Mouse (Mus musculus) heart, embryonic 15.5 days (tissue): ENCODE measurements at regions not wholly inside any gene's neighbourhood (a gene's known extent, or its start where the extent isn't known, plus 50 kb on each side); places are given as distances from the start of the nearest gene placed in this dataset.
"Not testable (repeated sequence)": the region's sequence is repeated elsewhere in the genome, so short reads cannot be mapped to it uniquely, and the experiment has no call there.

Experiments
- ATAC-seq: fragments of 200-750 bp; cut with Nextera tagmentation; replicated peaks from 2 replicates; pipeline ENCODE4 v1.8.0; 2017; ENCODE audit warnings: low read depth, moderate TSS enrichment; ENCODE audit not compliant: insufficient number of reproducible peaks, insufficient read depth, low FRiP score
- H3K27ac ChIP-seq: fragments of 300-500 bp; sonication (generic); 2 replicates; pipeline ENCODE4 v1.5.1; 2015; ENCODE audit warnings: mild to moderate bottlenecking, inconsistent platforms
- H3K27me3 ChIP-seq: fragments of 300-500 bp; sonication (generic); 2 replicates; pipeline ENCODE4 v1.6.1; 2015; ENCODE audit warnings: inconsistent platforms
- H3K36me3 ChIP-seq: fragments of 300-500 bp; sonication (generic); 2 replicates; pipeline ENCODE4 v1.6.1; 2015; ENCODE audit warnings: mild to moderate bottlenecking, inconsistent platforms
- H3K4me1 ChIP-seq: fragments of 300-500 bp; sonication (generic); replicated peaks from 2 replicates; pipeline ENCODE4 v1.6.1; 2015; ENCODE audit warnings: inconsistent platforms
- H3K4me2 ChIP-seq: fragments of 300-500 bp; sonication (generic); 2 replicates; pipeline ENCODE4 v1.6.1; 2015; ENCODE audit warnings: inconsistent platforms, mild to moderate bottlenecking, moderate library complexity
- H3K4me3 ChIP-seq: fragments of 300-500 bp; sonication (generic); 2 replicates; pipeline ENCODE4 v1.5.1; 2015; ENCODE audit warnings: mild to moderate bottlenecking, inconsistent platforms
- H3K9ac ChIP-seq: fragments of 300-500 bp; sonication (generic); 2 replicates; pipeline ENCODE4 v1.6.1; 2015; ENCODE audit warnings: mild to moderate bottlenecking, inconsistent platforms
- H3K9me3 ChIP-seq: fragments of 300-500 bp; sonication (generic); replicated peaks from 2 replicates; pipeline ENCODE4 v1.6.1; 2016; ENCODE audit warnings: inconsistent platforms
- WGBS: fragments of 180-500 bp; shearing (Covaris S2); methylation state at CpG from one replicate; pipeline ENCODE4 v1.1.7; 2015; ENCODE audit warnings: mixed read lengths; 5-methylcytosine and 5-hydroxymethylcytosine counted together

DNA sequence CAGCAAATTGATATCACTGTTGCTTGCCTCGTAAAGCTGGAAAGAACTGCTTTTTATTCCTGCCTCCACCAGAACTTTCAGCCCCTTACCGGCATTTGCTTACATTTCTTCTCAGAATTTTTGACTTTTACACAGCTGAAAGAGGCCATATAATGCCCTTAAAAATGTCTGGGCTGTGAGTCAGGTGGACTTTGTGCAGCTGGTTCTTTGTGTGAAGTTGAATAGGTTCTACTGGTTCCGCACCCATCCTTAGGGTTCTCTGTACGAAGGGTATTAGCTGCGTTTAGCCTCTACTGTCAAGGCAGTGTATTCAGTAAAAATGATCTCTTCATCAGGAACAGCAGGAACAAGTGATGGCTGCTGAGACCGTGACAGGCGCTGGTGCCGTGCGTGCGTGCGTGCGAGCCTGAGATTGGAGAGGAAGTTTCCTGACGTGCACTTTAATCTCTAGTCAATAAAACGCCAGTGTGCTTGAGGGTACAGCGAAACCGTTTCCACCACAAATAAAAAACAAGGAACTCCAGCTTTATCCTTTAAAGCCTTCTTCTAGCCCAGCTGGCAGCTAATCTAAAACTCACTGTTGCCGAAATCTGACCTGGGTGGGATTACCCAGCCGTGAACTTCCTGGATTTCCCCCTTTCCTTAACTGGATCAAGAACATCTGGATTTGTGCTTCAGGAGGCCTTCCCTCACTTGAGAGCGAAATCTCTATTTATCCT, 100.8 kb upstream of the Tgm3 start:
- ATAC-seq = no peak
- no peak overlapping the region for H3K4me2 ChIP-seq
- H3K4me1 ChIP-seq = peaks cover 6% of the 10 kb centered on the region; the same call in 1 of the 2 replicates
- H3K9me3 ChIP-seq = no peaks in the 10 kb centered on the region
- no peak overlapping the region for H3K9ac ChIP-seq
- no peaks in the 10 kb centered on the region for H3K36me3 ChIP-seq
- peaks cover 3% of the 10 kb centered on the region; the same call in 1 of the 2 replicates for H3K27me3 ChIP-seq
- no peak overlapping the region for H3K4me3 ChIP-seq
- no peak overlapping the region for H3K27ac ChIP-seq
- 59% methylated on average over 19 of the region's 19 CpGs for WGBS

DNA sequence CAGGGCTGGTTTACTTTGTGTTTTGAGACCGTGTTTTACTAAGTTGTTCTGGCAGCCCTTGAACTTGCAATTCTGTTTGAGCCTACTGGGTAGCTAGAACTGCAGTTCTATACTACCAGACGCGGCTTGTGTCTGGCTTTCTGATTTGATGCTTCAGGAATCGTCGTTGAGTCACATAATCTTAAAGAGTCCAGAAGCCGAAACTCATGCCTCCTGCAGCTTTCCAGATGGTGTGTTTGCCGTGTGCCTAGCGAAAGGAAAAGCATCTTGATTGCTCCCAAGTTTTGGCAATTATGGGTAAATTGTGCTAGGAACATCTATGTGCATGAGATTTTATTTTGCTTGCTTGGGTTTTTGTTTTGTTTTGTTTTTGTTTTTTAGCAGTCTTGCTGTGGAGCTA, 99.6 kb upstream of the Tgm3 start:
- no peak overlapping the region for H3K4me2 ChIP-seq
- no peaks in the 10 kb centered on the region for H3K9me3 ChIP-seq
- no peak for ATAC-seq
- H3K4me1 ChIP-seq = peaks cover 6% of the 10 kb centered on the region; the same call in 1 of the 2 replicates
- H3K4me3 ChIP-seq = no peak overlapping the region
- H3K27me3 ChIP-seq = peaks cover 3% of the 10 kb centered on the region; the same call in 1 of the 2 replicates
- H3K36me3 ChIP-seq = no peaks in the 10 kb centered on the region
- 75% methylated on average over 8 of the region's 8 CpGs for WGBS
- H3K9ac ChIP-seq = no peak overlapping the region
- no peak overlapping the region for H3K27ac ChIP-seq

DNA sequence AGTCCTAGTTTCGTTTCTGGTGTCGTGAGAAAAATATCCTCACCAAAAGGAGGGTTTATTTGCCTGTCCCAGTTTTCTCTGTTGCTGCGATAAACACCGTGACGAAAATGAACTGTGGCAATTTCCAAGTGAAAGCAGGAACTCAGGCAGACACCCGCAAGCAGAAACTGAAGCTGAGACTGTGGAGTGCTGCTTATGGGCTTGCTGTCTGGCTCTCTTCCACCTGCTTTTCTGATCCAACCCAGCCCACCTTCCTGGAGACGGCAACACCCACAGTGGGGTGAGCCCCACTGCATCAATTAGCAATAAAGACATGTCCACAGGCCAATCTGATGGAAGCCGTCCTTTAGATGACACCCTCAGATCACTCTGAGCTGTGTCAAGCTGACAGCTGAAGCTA, 97.9 kb upstream of the Tgm3 start:
- 86% methylated on average over 8 of the region's 8 CpGs for WGBS

GRCm38 (mm10) chr2:129916411-129916810, 95.7 kb upstream of the Tgm3 start:
- Histone ChIP-seq H3K4me1 (peaks cover 5% of the 10 kb centered on the region), H3K27ac (no peak overlapping the region), H3K36me3 (no peaks in the 10 kb centered on the region), H3K9me3 (no peaks in the 10 kb centered on the region), H3K4me3 (no peak overlapping the region), H3K27me3 (no peaks in the 10 kb centered on the region), H3K4me2 (no peak overlapping the region), H3K9ac (no peak overlapping the region)
- no peak for ATAC-seq
- 89% methylated on average over 7 of the region's 7 CpGs for WGBS

More for the DNA sequence above, 97.9 kb upstream of the Tgm3 start:
- H3K4me3 ChIP-seq = no peak overlapping the region
- H3K27ac ChIP-seq = no peak overlapping the region
- no peaks in the 10 kb centered on the region for H3K27me3 ChIP-seq
- H3K4me1 ChIP-seq = peaks cover 6% of the 10 kb centered on the region
- H3K9me3 ChIP-seq = no peaks in the 10 kb centered on the region
- ATAC-seq = no peak
- H3K36me3 ChIP-seq = no peaks in the 10 kb centered on the region
- no peak overlapping the region for H3K9ac ChIP-seq
- no peak overlapping the region for H3K4me2 ChIP-seq

DNA sequence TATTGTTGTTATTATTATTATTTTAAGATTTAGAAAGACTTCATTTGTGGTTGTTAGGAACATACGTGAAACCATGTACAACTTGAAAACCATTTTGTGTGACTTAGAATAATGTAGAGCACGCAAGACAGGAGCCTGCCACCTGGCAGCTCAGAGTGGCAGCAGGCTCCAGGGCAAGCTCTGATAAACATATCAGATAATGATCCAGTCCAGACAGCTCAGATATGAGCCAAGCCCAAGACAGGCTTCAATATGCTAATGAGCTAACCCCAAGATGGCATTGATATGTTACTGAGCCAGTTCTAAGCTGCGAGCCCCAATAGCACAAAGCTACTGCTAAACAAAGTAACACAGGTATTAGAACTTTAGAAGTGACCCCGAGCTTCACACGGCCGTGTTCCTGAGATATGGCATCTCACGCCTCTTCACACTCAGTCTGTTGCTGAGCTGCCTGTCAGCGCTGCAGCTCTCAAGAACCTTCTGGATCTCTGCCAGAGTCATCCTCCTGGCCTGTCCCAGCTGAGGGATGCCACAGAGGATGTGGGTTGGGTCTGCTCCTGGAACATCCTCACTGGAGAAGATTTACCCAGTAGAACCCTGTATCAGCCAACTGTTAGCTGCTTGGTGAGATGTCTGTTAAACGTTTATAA, 93.9 kb upstream of the Tgm3 start:
- Histone ChIP-seq H3K4me2 (no peak overlapping the region), H3K4me3 (no peak overlapping the region), H3K9me3 (no peaks in the 10 kb centered on the region), H3K27ac (no peak overlapping the region), H3K4me1 (peaks cover 5% of the 10 kb centered on the region), H3K9ac (no peak overlapping the region), H3K27me3 (no peaks in the 10 kb centered on the region), H3K36me3 (no peaks in the 10 kb centered on the region)
- no peak for ATAC-seq
- 32% methylated on average over 9 of the region's 9 CpGs for WGBS

DNA sequence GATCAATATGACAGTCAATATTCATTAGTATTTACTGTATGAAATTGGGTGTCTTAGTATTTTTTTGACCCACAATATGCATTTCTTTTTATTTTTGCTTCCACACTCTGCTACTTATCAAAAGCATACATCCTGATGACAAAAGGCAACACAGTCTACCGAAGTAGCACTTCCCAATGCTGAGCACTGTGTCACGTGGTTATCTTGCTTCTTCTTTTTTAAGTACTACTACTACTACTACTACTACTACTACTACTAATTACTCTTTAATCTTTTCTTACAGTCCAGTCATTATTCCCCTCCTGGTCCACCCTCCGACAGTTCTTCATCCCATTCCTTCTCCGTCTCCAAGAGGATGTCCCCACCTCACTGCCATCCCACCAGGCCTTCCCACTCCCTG, 92.6 kb upstream of the Tgm3 start:
- 85% methylated on average over 4 of the region's 4 CpGs for WGBS
- no peaks in the 10 kb centered on the region for H3K27me3 ChIP-seq
- peaks cover 5% of the 10 kb centered on the region for H3K4me1 ChIP-seq
- H3K27ac ChIP-seq = no peak overlapping the region
- H3K36me3 ChIP-seq = no peaks in the 10 kb centered on the region
- ATAC-seq = no peak
- no peaks in the 10 kb centered on the region for H3K9me3 ChIP-seq
- H3K9ac ChIP-seq = no peak overlapping the region
- H3K4me2 ChIP-seq = no peak overlapping the region
- H3K4me3 ChIP-seq = no peak overlapping the region

DNA sequence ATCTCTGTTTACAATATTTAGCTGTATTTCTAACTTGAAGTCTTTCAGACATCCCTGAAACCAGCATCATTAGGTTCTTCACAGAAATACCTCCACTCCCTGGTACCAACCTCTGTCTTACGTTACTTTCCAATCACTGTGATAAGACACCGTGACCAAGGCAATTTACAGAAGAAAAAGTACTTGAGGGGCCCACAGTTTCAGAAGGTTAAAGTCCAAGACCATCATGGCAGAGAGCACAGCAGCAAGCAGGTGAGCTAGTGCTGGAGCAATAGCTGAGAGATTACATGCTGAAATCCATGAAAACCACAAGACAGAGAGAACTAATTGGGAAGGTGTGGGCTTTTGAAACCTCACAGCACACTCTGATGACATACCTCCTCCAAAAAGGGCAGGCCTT, 84.9 kb upstream of the Tgm3 start:
- no peaks in the 10 kb centered on the region for H3K9me3 ChIP-seq
- H3K4me2 ChIP-seq = no peak overlapping the region
- H3K36me3 ChIP-seq = no peaks in the 10 kb centered on the region
- H3K4me3 ChIP-seq = no peak overlapping the region
- ATAC-seq = no peak
- 68% methylated on average over 2 of the region's 2 CpGs for WGBS
- no peaks in the 10 kb centered on the region for H3K27me3 ChIP-seq
- no peak overlapping the region for H3K9ac ChIP-seq
- H3K4me1 ChIP-seq = no peaks in the 10 kb centered on the region
- H3K27ac ChIP-seq = no peak overlapping the region

GRCm38 (mm10) chr2:129933578-129933977, 78.6 kb upstream of the Tgm3 start:
- H3K4me2 ChIP-seq = no peak overlapping the region
- no peak overlapping the region for H3K9ac ChIP-seq
- no peaks in the 10 kb centered on the region for H3K9me3 ChIP-seq
- H3K27me3 ChIP-seq = no peaks in the 10 kb centered on the region
- no peaks in the 10 kb centered on the region for H3K4me1 ChIP-seq
- no peaks in the 10 kb centered on the region for H3K36me3 ChIP-seq
- H3K27ac ChIP-seq = no peak overlapping the region
- 69% methylated on average over 1 of the region's 1 CpGs for WGBS
- no peak overlapping the region for H3K4me3 ChIP-seq
- ATAC-seq = no peak

DNA sequence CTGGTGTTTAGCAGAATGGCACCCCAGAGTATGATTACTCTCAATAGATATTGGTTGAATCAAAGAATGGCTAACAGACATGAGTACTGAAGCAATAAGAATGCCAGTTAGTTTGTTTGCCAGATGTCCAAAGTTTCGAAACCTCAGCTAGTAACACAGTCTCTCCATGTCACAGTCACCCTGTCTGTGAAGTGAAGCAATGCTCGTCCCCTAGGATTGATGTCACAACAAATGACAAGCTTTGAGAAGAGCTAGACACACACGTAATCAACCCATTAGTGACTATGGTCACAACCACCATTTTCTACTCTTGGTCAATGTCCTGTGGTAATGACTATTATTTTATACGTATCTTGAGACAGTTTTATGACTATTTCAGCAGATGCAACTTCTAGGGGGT, 69.3 kb upstream of the Tgm3 start:
- no peak overlapping the region for H3K9ac ChIP-seq
- no peaks in the 10 kb centered on the region for H3K27me3 ChIP-seq
- ATAC-seq = no peak
- H3K4me1 ChIP-seq = peaks cover 2% of the 10 kb centered on the region
- H3K4me3 ChIP-seq = no peak overlapping the region
- no peaks in the 10 kb centered on the region for H3K9me3 ChIP-seq
- no peak overlapping the region for H3K4me2 ChIP-seq
- H3K36me3 ChIP-seq = no peaks in the 10 kb centered on the region
- H3K27ac ChIP-seq = no peak overlapping the region
- 85% methylated on average over 4 of the region's 4 CpGs for WGBS

DNA sequence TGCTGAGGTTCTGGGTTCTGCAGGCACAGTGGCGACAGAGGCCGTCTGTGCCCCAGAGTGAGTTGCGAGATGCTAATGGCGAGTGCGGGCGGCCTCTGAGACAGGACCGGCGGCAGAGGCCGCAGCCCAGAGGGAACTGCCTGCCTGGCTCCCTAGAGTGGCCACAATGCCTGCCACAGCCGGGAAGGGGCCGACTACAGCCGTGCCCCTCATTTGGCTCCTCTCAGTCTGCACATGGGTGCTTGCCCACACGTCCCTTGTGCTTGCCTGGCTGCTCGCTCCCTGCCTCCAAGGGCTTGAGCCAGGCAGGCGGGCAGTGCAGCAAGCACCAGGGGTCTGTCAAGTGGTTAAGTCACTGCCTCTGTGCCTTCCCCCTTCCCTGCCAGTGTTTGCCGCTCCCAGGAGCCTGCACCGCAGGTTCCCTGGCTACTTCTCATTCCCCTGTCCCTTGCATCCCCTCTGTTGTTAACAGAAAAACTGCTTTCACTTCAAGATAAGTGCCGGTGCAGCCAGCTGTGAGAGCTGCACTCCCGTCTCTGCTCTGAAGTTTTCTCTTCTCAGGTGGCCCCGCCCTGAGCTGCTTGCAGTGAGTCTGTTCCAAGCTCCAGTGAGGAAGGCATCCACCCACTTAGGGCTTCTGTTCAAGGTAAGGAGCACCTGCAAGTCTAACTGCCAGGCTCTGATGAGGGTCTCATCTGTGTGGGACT, 64.1 kb upstream of the Tgm3 start:
- Histone ChIP-seq H3K9me3 (no peaks in the 10 kb centered on the region), H3K36me3 (no peaks in the 10 kb centered on the region), H3K27me3 (no peaks in the 10 kb centered on the region), H3K9ac (peak overlapping the region; percentile 40; the same call in 1 of the 2 replicates), H3K4me2 (peak overlapping the region; percentile 57), H3K4me3 (peak overlapping the region; percentile 37), H3K4me1 (peaks cover 8% of the 10 kb centered on the region), H3K27ac (peak overlapping the region; percentile 50)
- peak; percentile 47; the same call in 1 of the 2 replicates for ATAC-seq
- WGBS = 42% methylated on average over 20 of the region's 20 CpGs

- H3K4me2 ChIP-seq, H3K4me3 ChIP-seq, H3K27ac ChIP-seq: not testable (repeated sequence)
Measured at GRCm38 (mm10) chr2:129949786-129950185, 62.4 kb upstream of the Tgm3 start.

More at GRCm38 (mm10) chr2:129949786-129950185, 62.4 kb upstream of the Tgm3 start:
- 75% methylated on average over 6 of the region's 6 CpGs for WGBS
- not testable (repeated sequence) for H3K9me3 ChIP-seq, H3K27me3 ChIP-seq, H3K36me3 ChIP-seq, ATAC-seq, H3K9ac ChIP-seq
- peaks cover 13% of the 10 kb centered on the region for H3K4me1 ChIP-seq
